Mouse (Mus musculus): ENCODE measurements around the gene Ubap2.

- TF ChIP-seq EP300 (IDR thresholded peaks at IDR 0.05; ENCODE audit: insufficient read depth, low read depth, low read length) (no peak), POLR2A (IDR thresholded peaks at IDR 0.05; ENCODE audit: insufficient read depth, low read depth, low read length) (no peak), CTCF (IDR thresholded peaks at IDR 0.05) (no peak)
Measured at GRCm38 (mm10) chr4:41320971-41321370, 46.0 kb upstream of the Ubap2 start.

All from heart, adult 2 months (tissue).